Mouse (Mus musculus): ENCODE data around the gene Strn4.

The Strn4 gene

GRCm38 (mm10) chr7:16879796-16880547 lies 64.3 kb downstream of the Strn4 start:
- DNase-seq, result no peak

- no peak for DNase-seq
Observed at GRCm38 (mm10) chr7:16880615-16881014, 64.9 kb downstream of the Strn4 start.

- no peak for DNase-seq
Observed at GRCm38 (mm10) chr7:16883162-16883561, 67.5 kb downstream of the Strn4 start.

GRCm38 (mm10) chr7:16884334-16884733 lies 68.6 kb downstream of the Strn4 start:
- DNase-seq, result no peak

GRCm38 (mm10) chr7:16885271-16885776 lies 69.6 kb downstream of the Strn4 start:
- no peak for DNase-seq

- no peak for DNase-seq
Observed at GRCm38 (mm10) chr7:16885905-16886304, 70.2 kb downstream of the Strn4 start.

Measured in cerebellum, adult 9-11 months (tissue).